Mouse (Mus musculus): ENCODE results near the gene Kpna7. TPM values are rescaled to one million over a fixed set of nuclear protein-coding genes. Genes with fewer than 3 reads are reported as not detected.

Gene Kpna7
- polyA plus RNA-seq, 1 experiment from 2014 or later: not detected

DNA sequence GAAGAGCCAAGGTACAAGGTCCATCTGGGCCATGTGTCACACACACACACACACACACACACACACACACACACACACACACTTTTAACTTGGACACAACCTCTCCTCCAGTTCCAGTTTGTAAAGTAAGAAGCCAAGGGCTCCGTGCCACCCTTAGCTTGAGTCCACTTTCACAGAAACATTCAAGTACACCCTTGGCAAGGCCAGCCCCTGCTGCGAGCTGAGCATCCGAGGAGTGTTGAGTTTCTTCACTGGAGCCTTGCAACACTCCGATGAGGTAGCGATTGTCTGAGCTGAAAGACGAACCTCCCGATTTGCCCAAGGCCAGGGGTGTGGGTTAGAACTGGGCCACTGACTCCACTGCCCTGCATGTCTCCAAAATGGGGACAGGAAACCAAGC, 138.9 kb downstream of the Kpna7 start:
- TF ChIP-seq CTCF (IDR thresholded peaks at IDR 0.05) (no peak), EP300 (IDR thresholded peaks at IDR 0.05) (no peak)
- no peaks in the 10 kb centered on the region for H3K36me3 ChIP-seq (ENCODE audit: insufficient read depth, low read length)
- no peak overlapping the region for H3K4me2 ChIP-seq (replicated peaks; ENCODE audit: low read depth, low read length)
- H3K4me3 ChIP-seq (ENCODE audit: low read depth, low read length): no peak overlapping the region
- ATAC-seq (peak; percentile 67), DNase-seq (ENCODE audit: low spot score) (peak; percentile 83)
- no peaks in the 10 kb centered on the region for H3K27me3 ChIP-seq (replicated peaks; ENCODE audit: insufficient read depth, low read length)
- H3K9ac ChIP-seq (replicated peaks; ENCODE audit: low read depth): no peak overlapping the region
- H3K4me1 ChIP-seq (ENCODE audit: insufficient read depth, low read depth, low read length): peaks cover 34% of the 10 kb centered on the region; the same call in 1 of the 2 replicates
- WGBS: 48% methylated on average over 7 of the region's 7 CpGs
- peak overlapping the region; percentile 51; the same call in 1 of the 2 replicates for H3K27ac ChIP-seq (ENCODE audit: low read length)
- no peaks in the 10 kb centered on the region for H3K9me3 ChIP-seq (ENCODE audit: low read length)

DNA sequence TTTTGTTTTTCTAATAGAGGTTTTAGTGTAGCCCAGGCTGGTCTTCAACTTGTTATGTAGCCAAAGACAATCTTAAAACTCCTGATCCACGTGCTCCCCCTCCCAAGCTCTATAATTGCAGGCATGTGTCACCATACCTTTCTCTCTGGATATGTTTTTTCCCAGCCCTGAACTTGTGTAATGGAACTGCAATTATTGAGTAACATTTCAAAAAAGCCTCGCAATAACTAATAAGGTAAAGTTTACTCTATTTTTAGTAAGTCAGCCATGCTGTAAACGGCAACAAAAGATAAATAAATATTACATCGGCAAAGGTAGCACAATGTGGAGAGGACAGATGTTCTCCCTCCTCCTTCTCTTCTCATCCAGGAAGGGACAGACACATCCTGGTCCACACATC, 139.5 kb downstream of the Kpna7 start:
- Histone ChIP-seq H3K27me3 (replicated peaks; ENCODE audit: insufficient read depth, low read length) (no peaks in the 10 kb centered on the region), H3K4me2 (replicated peaks; ENCODE audit: low read depth, low read length) (no peak overlapping the region), H3K4me3 (ENCODE audit: low read depth, low read length) (no peak overlapping the region), H3K9ac (replicated peaks; ENCODE audit: low read depth) (no peak overlapping the region), H3K36me3 (ENCODE audit: insufficient read depth, low read length) (no peaks in the 10 kb centered on the region), H3K4me1 (ENCODE audit: insufficient read depth, low read depth, low read length) (peaks cover 34% of the 10 kb centered on the region; the same call in 1 of the 2 replicates), H3K9me3 (ENCODE audit: low read length) (no peaks in the 10 kb centered on the region), H3K27ac (ENCODE audit: low read length) (peak overlapping the region; percentile 47; the same call in 1 of the 2 replicates)
- TF ChIP-seq CTCF (IDR thresholded peaks at IDR 0.05): no peak
- TF ChIP-seq EP300 (IDR thresholded peaks at IDR 0.05): no peak
- 31% methylated on average over 4 of the region's 4 CpGs for WGBS
- no peak for ATAC-seq
- DNase-seq (ENCODE audit: low spot score): peak; percentile 22

DNA sequence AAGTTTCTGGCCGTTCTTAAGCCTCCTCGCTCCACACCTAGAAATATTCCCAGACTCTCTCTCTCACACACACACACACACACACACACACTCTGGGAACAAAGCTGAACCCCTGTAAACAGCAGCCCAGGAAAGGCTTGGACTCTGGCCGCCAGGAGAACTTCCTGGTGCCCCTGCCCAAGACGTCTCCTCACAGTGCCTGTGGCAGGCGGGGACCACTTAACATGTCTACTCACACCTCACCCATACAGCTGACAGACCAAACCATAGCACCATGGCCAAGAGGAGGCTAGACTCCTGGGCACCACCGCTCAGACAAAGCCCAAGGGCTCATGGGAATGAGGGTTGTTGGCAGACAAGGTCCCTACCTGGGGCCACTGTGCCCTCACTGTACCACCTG, 140.5 kb downstream of the Kpna7 start:
- DNase-seq (ENCODE audit: low spot score): no peak
- Histone ChIP-seq H3K4me3 (ENCODE audit: low read depth, low read length) (no peak overlapping the region), H3K27ac (ENCODE audit: low read length) (no peak overlapping the region), H3K27me3 (replicated peaks; ENCODE audit: insufficient read depth, low read length) (no peaks in the 10 kb centered on the region), H3K9me3 (ENCODE audit: low read length) (no peaks in the 10 kb centered on the region), H3K9ac (replicated peaks; ENCODE audit: low read depth) (no peak overlapping the region), H3K4me1 (ENCODE audit: insufficient read depth, low read depth, low read length) (peaks cover 30% of the 10 kb centered on the region; the same call in 1 of the 2 replicates), H3K36me3 (ENCODE audit: insufficient read depth, low read length) (no peaks in the 10 kb centered on the region), H3K4me2 (replicated peaks; ENCODE audit: low read depth, low read length) (no peak overlapping the region)
- 0 out of 2 replicates have a peak, but pooled peaks have one; percentile 11 for ATAC-seq
- TF ChIP-seq CTCF (IDR thresholded peaks at IDR 0.05): no peak
- no peak for TF ChIP-seq EP300 (IDR thresholded peaks at IDR 0.05)
- WGBS: 52% methylated on average over 6 of the region's 6 CpGs

DNA sequence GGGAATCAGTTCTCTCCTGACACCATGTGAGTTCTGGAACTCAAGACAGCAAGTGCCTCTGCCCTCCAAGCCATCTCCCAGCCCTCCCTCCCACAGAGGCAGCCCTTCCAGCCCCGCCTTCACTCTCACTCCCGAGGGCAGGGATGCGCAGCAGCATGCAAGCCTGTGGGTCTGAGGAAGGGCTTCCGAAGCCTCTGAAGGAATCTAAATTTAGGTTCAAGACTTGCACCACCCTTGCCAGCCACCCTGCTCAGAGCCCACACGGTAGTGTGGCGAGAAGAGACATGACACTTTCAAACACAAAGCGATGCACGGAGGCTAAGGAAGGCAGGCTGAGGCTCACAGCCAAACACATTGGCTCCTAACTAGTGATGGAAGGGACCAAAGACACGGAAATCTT, 141.4 kb downstream of the Kpna7 start:
- H3K4me1 ChIP-seq (ENCODE audit: insufficient read depth, low read depth, low read length): peaks cover 31% of the 10 kb centered on the region; the same call in 1 of the 2 replicates
- no peak for TF ChIP-seq EP300 (IDR thresholded peaks at IDR 0.05)
- no peak for TF ChIP-seq CTCF (IDR thresholded peaks at IDR 0.05)
- 68% methylated on average over 9 of the region's 9 CpGs for WGBS
- H3K36me3 ChIP-seq (ENCODE audit: insufficient read depth, low read length): no peaks in the 10 kb centered on the region
- DNase-seq (ENCODE audit: low spot score) (no peak), ATAC-seq (no peak)
- no peak overlapping the region for H3K9ac ChIP-seq (replicated peaks; ENCODE audit: low read depth)
- H3K9me3 ChIP-seq (ENCODE audit: low read length): no peaks in the 10 kb centered on the region
- H3K27me3 ChIP-seq (replicated peaks; ENCODE audit: insufficient read depth, low read length): no peaks in the 10 kb centered on the region
- H3K4me2 ChIP-seq (replicated peaks; ENCODE audit: low read depth, low read length): no peak overlapping the region
- H3K4me3 ChIP-seq (ENCODE audit: low read depth, low read length): no peak overlapping the region
- no peak overlapping the region for H3K27ac ChIP-seq (ENCODE audit: low read length)

DNA sequence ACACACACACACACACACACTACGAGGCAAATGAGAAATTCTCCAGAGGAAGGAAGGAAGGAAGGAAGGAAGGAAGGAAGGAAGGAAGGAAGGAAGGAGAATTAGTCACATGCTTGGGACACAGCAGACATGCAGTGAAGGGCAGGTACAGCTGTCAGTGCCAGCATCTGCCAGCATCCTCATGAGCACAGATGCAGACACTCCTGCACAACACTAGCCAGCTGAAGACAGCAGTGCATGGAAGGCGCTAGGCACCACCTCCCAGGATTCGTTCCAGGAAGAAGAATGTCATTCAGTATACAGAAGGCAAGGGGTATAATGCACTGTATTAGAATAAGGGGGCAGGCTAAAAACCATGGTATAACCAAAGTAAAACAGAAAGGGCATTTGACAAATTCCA, 142.9 kb downstream of the Kpna7 start:
- Histone ChIP-seq H3K4me1 (ENCODE audit: insufficient read depth, low read depth, low read length) (peaks cover 30% of the 10 kb centered on the region; the same call in 1 of the 2 replicates), H3K4me2 (replicated peaks; ENCODE audit: low read depth, low read length) (no peak overlapping the region), H3K36me3 (ENCODE audit: insufficient read depth, low read length) (no peaks in the 10 kb centered on the region), H3K4me3 (ENCODE audit: low read depth, low read length) (no peak overlapping the region), H3K27ac (ENCODE audit: low read length) (no peak overlapping the region), H3K9me3 (ENCODE audit: low read length) (no peaks in the 10 kb centered on the region), H3K27me3 (replicated peaks; ENCODE audit: insufficient read depth, low read length) (no peaks in the 10 kb centered on the region), H3K9ac (replicated peaks; ENCODE audit: low read depth) (no peak overlapping the region)
- ATAC-seq (no peak), DNase-seq (ENCODE audit: low spot score) (no peak)
- TF ChIP-seq EP300 (IDR thresholded peaks at IDR 0.05): no peak
- TF ChIP-seq CTCF (IDR thresholded peaks at IDR 0.05): no peak
- 33% methylated on average over 3 of the region's 3 CpGs for WGBS

DNA sequence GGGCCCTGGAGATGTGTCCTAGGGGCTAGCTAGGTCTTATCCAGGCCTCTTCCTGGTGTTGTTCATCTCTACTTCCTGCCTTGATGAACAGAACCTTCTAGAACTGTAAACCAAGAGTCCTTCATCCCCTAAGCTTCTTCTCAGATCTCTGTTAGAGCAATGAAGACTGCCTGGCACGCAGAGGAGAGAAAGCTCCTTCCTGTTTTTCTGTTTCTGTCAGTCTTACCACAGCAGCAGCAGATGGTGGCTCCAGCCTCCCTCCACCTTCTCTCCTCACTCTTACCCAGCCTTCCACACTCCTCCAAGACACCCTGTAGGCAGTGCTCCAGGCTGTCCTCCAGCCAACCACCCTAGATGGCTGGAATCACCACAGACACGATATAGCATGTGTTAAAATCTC, 146.5 kb downstream of the Kpna7 start:
- Histone ChIP-seq H3K36me3 (ENCODE audit: insufficient read depth, low read length) (no peaks in the 10 kb centered on the region), H3K4me1 (ENCODE audit: insufficient read depth, low read depth, low read length) (peaks cover 12% of the 10 kb centered on the region; the same call in 1 of the 2 replicates), H3K9me3 (ENCODE audit: low read length) (no peaks in the 10 kb centered on the region), H3K27me3 (replicated peaks; ENCODE audit: insufficient read depth, low read length) (no peaks in the 10 kb centered on the region), H3K9ac (replicated peaks; ENCODE audit: low read depth) (no peak overlapping the region), H3K4me3 (ENCODE audit: low read depth, low read length) (no peak overlapping the region), H3K27ac (ENCODE audit: low read length) (no peak overlapping the region), H3K4me2 (replicated peaks; ENCODE audit: low read depth, low read length) (no peak overlapping the region)
- no peak for TF ChIP-seq EP300 (IDR thresholded peaks at IDR 0.05)
- TF ChIP-seq CTCF (IDR thresholded peaks at IDR 0.05): no peak
- ATAC-seq (no peak), DNase-seq (ENCODE audit: low spot score) (no peak)
- WGBS: 74% methylated on average over 2 of the region's 2 CpGs

Other genes with a start within 250 kb of the Kpna7 start
- gene Smurf1, start 118.2 kb downstream of the Kpna7 start, polyA plus RNA-seq (2015; fragmentation: Nextera tagmentation; extraction: Ambion mirVana): 12.5 and 13.2 TPM in 2 replicates
- not detected in 2 replicates for gene Gm4871, start 51.3 kb downstream of the Kpna7 start, polyA plus RNA-seq (2015; fragmentation: Nextera tagmentation; extraction: Ambion mirVana)
- 0.56 and 0.73 TPM in 2 replicates for gene 1700018F24Rik, start 41.0 kb downstream of the Kpna7 start, polyA plus RNA-seq (2015; fragmentation: Nextera tagmentation; extraction: Ambion mirVana)
- 127 and 129 TPM in 2 replicates for gene Arpc1a, start 200 bp downstream of the Kpna7 start, polyA plus RNA-seq (2015; fragmentation: Nextera tagmentation; extraction: Ambion mirVana)
- 451 and 467 TPM in 2 replicates for gene Arpc1b, start 30.2 kb upstream of the Kpna7 start, polyA plus RNA-seq (2015; fragmentation: Nextera tagmentation; extraction: Ambion mirVana)
- gene Pdap1, start 56.2 kb upstream of the Kpna7 start, polyA plus RNA-seq (2015; fragmentation: Nextera tagmentation; extraction: Ambion mirVana): 47.9 and 51.1 TPM in 2 replicates
- 152 TPM in 2 replicates for gene Bud31, start 56.3 kb upstream of the Kpna7 start, polyA plus RNA-seq (2015; fragmentation: Nextera tagmentation; extraction: Ambion mirVana)
- 12.0 and 13.0 TPM in 2 replicates for gene Ptcd1, start 83.1 kb upstream of the Kpna7 start, polyA plus RNA-seq (2015; fragmentation: Nextera tagmentation; extraction: Ambion mirVana)
- 22.9 and 25.9 TPM in 2 replicates for gene Cpsf4, start 83.2 kb upstream of the Kpna7 start, polyA plus RNA-seq (2015; fragmentation: Nextera tagmentation; extraction: Ambion mirVana)
- gene Atp5j2, start 108.0 kb upstream of the Kpna7 start, polyA plus RNA-seq (2015; fragmentation: Nextera tagmentation; extraction: Ambion mirVana): 374 and 396 TPM in 2 replicates
- gene Zkscan14, start 117.8 kb upstream of the Kpna7 start, polyA plus RNA-seq (2015; fragmentation: Nextera tagmentation; extraction: Ambion mirVana): 13.0 and 13.9 TPM in 2 replicates
- 7.5 and 8.1 TPM in 2 replicates for gene Zkscan5, start 120.5 kb upstream of the Kpna7 start, polyA plus RNA-seq (2015; fragmentation: Nextera tagmentation; extraction: Ambion mirVana)
- 27.6 and 32.1 TPM in 2 replicates for gene Zfp655, start 147.7 kb upstream of the Kpna7 start, polyA plus RNA-seq (2015; fragmentation: Nextera tagmentation; extraction: Ambion mirVana)
- gene Zscan25, start 196.5 kb upstream of the Kpna7 start, polyA plus RNA-seq (2015; fragmentation: Nextera tagmentation; extraction: Ambion mirVana): 0.51 and 0.54 TPM in 2 replicates

Data from lung, postnatal 0 days (tissue).